Mouse (Mus musculus) kidney, postnatal 14 days (tissue): ENCODE measurements around the gene Slc19a2.
"Not testable (repeated sequence)": the region's sequence is repeated elsewhere in the genome, so short reads cannot be mapped to it uniquely, and the experiment has no call there.

Source experiments
- DNase-seq: peaks from one replicate; pipeline ENCODE4 v3.0.0; 2022; ENCODE audit warnings: mixed read lengths

The Slc19a2 gene

DNA sequence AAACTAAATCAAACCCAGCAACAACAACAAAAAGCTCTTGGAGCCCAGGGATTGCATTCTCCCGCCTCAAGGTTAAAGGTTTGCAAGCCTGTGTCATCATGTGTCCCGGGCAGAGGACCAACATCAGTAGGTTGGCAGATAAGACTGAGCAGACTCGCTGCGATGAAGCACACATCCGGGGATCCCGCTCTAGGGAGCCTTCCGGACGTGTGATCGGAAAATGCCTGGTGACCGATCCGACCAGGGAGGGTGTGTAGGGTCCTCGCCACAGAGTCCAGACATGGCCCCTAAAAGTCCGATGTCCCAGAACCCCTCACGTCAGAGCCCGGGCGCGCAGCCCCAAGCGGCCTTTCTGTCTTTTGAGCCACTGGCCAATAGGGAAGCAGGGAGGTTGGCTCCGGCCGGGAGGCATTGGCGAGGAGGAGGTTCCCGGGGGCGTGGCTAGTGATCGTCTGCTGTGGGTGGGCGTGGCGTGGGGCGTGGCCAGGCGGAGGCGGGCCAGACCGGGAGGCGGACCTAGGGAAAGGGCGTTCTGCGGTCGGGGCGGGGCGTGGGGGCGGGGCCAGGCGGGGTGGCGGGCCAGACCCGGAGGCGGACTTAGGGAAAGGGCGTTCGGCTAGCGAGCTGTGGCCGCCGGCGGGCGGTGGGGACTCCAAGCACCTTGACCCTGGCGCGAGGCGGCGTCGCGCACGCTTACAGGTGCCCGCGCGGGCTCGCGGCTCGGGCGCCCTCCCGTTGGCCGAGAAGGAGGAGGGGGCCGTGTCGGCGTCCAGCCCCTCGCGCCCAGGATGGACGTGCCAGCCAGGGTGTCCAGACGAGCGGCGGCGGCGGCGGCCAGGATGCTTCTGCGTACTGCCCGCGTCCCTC is at the start of gene Slc19a2:
Slc19a2 (plus strand) TSS at position 582 of the 867 bp plus-strand sequence.
- peak; percentile 97 for DNase-seq

DNA sequence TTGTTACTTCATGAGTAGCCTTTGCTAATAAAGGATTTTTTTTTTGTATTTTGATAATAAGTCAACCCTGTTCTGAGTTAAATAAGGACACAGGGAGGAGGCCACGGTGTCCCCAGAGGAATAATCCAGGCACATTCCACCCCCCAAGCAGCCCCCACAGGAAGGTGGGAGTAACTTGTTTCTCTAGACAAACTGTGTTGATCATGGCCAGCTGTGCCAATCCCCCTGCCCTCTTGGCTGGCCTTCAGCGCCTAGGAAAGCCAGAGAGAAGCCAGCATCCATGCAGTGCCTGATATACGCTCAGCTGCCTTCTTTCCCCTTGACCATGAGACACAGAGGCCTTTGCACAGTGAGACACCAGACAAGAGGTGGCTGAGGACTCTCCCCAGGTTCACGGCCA is 49.3 kb upstream of the Slc19a2 start:
- no peak for DNase-seq

GRCm38 (mm10) chr1:164208437-164208836 is 40.4 kb upstream of the Slc19a2 start:
- peak; percentile 35 for DNase-seq

DNA sequence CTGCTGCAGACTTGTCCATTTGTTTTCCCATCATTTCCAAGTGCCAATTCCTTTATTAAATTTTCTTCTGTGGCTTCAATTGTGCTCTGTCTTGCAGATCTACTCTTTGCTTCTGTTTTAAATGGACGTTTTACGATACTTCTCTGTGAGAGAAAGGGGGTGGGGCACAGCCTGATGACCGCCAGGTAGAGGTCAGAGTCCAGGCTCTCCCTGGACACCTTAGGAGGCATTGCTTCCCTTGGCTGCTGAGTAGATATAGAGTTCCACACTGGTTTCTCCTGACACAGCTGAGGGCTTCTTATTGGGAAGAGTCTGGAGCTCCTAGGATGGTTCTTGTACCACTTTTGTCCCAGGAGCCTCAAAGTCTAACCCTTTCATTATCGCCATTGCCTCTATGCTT is 37.9 kb upstream of the Slc19a2 start:
- DNase-seq: no peak

GRCm38 (mm10) chr1:164212686-164213085 is 36.2 kb upstream of the Slc19a2 start:
- no peak for DNase-seq

- no peak for DNase-seq
These were observed 34.7 kb upstream of the Slc19a2 start for GRCm38 (mm10) chr1:164214190-164214589.

DNA sequence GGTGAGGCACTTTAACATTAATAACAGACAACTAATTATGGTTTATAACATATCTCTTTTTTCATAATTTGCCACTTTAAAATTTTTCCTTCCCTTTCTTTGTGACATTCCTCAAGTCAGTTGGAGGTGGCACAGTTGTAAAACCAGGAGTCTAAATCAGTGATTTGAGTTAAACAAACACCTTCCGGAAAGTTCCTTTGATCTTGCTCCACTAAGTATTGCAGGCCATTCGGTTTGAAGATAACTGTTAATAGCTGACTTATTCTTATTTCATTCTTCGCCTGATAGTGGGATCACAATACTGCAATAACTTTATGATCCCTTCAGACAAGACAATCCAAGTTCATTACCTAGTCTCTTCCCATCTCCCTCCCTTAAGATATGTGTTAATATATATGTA is 33.7 kb upstream of the Slc19a2 start:
- DNase-seq: no peak

GRCm38 (mm10) chr1:164215540-164215939 is 33.3 kb upstream of the Slc19a2 start:
- no peak for DNase-seq

- no peak for DNase-seq
These were observed 30.8 kb upstream of the Slc19a2 start for GRCm38 (mm10) chr1:164217791-164218685.

GRCm38 (mm10) chr1:164220261-164220660 is 28.6 kb upstream of the Slc19a2 start:
- DNase-seq: no peak

DNA sequence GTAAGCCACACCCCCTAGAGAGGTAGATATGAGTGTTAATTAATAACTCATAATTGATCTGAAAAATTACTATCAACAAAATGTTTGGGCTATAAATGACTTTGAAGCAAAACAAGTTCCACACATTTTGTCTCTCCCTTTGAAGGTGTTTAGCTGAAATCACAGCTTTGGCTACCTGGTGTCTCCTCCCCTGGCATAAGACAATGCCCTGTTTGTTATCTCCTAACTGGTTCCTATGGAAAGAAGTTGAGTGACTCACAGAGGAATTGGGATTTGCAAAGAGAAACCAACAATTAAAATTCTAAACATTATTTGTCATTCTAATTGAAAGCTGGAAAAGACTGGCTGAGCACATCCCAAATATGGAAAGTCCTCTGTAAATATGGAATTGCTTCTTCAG is 25.8 kb upstream of the Slc19a2 start:
- DNase-seq: no peak

DNA sequence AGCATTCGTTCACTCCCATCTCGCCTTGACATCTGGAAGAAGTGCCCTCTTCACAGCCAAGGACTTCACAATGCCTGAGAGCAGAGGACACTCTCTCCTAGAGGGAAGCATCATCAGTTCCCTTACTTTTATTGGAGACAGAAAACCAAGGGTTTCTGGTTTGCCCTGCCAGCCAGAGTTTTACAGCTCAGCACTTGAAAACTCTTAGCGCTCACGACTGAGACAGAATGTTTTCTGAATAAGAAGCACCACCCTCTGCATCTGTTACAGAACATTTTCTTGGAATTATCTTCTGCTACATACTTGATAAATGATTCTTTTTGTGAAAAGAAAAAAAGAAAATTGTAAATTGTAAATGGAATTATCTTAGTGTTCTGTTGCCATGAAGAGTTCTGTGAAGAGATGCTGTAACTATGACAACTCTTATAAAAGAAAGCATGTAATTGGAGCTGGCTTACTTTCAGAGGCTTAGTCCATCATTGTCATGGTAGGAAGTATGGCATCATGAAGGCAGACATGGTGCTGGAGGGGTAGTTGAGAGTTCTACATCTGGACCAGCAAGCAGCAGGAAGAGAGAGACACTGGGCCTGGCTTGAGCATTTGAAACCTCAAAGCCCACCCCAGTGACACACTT is 16.8 kb upstream of the Slc19a2 start:
- not testable (repeated sequence) for DNase-seq

DNA sequence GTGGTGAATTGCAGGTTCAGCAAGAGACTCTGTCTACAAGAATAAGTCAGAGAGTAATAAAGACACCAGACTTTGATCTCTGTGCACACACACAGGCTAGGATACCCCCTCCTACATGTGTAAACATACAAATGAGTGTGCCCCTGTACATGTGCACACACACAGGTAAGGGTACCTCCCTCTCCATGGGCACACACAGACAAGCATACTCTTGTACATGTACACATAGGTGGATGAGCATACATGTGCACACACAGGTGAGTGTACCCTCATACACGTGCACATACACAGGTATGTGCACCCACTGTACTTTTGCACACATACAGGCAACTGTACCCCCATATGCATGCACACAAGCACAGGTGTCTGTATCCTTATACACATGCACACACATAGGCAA is 15.4 kb upstream of the Slc19a2 start:
- DNase-seq: no peak

DNA sequence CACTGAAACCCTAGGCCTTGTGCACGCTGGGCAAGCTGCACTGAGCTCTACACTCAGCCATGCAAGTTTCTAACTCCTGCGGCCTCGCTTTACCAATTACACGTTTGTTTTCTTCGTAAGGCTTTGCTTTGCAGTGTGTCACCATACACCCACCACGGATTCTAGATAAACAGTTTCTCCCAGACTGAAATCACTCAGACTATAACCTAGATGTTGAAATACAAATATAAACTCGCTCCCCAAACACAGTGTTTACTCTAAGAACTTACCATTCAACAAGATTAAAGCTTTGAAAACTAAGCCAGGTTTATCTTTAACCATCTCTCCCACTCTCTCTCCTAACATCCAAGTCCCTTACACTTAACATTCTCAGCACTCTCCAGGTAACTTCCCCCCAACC is 13.8 kb upstream of the Slc19a2 start:
- no peak for DNase-seq

GRCm38 (mm10) chr1:164236078-164236477 is 12.8 kb upstream of the Slc19a2 start:
- no peak for DNase-seq

- no peak for DNase-seq
These were observed 7.4 kb upstream of the Slc19a2 start for GRCm38 (mm10) chr1:164241494-164241893.

- no peak for DNase-seq
These were observed 6.0 kb upstream of the Slc19a2 start for GRCm38 (mm10) chr1:164242809-164243208.

GRCm38 (mm10) chr1:164247442-164247841 is 1.4 kb upstream of the Slc19a2 start:
- DNase-seq: no peak

- DNase-seq: no peak
These were observed 875 bp upstream of the Slc19a2 start for GRCm38 (mm10) chr1:164247971-164248370.

- no peak for DNase-seq
These were observed 476 bp downstream of the Slc19a2 start for GRCm38 (mm10) chr1:164249332-164249711.

DNA sequence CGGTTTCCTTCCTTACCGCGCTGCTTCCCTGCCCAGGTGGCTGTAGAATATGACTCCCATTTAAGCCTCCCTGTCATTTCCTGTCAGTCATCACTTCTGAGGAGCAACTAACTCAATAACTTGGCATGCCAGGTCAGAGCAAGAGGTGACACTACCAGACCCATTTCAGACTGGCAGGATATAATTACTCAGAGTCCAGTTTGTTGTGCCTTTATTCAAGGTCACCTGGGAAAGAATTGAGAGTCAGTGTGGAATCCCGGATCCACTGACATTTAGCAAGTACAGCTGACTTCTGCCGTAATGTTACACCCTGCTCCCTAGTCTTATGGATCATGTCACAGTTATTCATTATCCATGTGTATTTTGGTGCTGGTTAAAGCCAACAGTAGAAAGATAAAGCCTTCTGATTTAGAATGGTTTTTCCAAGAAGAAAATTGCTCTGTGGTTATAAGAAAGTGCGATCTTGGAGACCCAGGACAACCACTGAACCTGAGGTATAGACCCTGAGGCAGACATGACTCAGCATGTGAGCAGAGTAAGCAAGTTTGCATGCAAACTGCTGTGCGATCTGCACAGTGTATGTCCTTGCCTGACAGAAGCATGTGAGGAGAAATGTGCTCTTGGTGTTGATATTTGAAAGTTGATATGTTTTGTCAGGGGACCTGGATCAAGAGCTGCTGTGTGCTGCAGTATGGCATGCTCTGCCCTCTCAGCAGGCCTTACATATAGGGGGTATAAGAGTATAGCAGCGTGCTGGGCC is 1.7 kb downstream of the Slc19a2 start:
- no peak for DNase-seq

DNA sequence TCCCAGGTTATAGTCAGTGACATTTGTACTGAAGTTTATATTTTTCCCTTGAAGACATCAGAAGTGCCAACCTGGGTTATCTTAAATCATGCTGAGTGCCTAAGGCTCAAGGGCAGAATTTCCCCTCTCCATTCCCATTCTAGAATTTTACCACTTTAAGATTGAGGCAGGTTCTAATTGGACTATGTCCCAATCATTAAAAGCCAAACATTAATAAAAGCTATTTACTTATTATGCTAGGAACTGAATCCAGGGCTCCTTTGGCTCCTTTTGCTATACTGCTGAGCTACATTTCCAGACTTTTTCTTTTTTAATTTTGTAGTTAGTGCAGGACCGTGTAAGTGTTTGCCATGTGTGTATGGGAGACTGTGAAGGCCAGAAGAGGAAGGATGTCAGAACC is 2.6 kb downstream of the Slc19a2 start:
- DNase-seq: no peak

DNA sequence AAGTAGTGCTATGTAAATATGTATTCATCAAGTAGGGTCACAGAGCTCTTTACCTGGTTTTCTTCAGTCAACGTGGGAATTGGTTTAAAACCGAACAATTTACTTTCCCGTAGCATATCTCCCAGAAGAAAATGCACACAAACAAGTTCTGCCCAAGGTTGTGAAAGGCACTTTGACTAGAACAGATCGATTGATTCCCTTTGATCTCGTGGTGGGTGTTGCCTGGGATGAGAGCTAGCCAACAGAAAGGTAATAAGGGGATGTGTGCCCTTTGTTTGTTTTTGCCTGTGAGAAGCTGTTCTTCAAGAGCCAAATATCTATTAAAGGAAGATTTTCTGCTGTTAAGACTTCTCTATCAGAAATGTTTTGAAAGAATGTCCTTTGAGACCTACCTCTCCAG is 3.7 kb downstream of the Slc19a2 start:
- no peak for DNase-seq
